ENCODE assay signal across 8 mouse cellular contexts in genomic region chr19:41262712-41263629, GRCm38 (mm10). TPM values are rescaled to one million over a fixed set of nuclear protein-coding genes. Genes with fewer than 3 reads are reported as not detected.
DNase-seq lines count a peak whose midpoint lies in the region; ATAC-seq and TF ChIP-seq lines count a peak whose summit lies in the region.

No protein-coding gene starts in this region.

- H3K27me3 ChIP-seq in CH12.LX (replicated peaks) = no peaks in the 10 kb centered on the region
- H3K27me3 ChIP-seq in heart, embryonic 14.5 days (ENCODE audit: control insufficient read depth, insufficient read depth, low read length) = no peaks in the 10 kb centered on the region
- H3K27me3 ChIP-seq in liver, embryonic 14.5 days (ENCODE audit: control insufficient read depth, insufficient read depth, low read length) = no peaks in the 10 kb centered on the region
- H3K27me3 ChIP-seq in testis, adult 2 months (ENCODE audit: control insufficient read depth, insufficient read depth, low read length) = no peaks in the 10 kb centered on the region

- in situ Hi-C loops in CH12.LX (cut with MboI; ENCODE audit: low pct_ligation_motif_present, low pct_unique_long_range_greater_than_20kb, low sequenced_read_pairs) = no loop called here

- H3K9ac ChIP-seq in CH12.LX (ENCODE audit: insufficient read depth, low read depth) = peak overlapping the region; percentile 92
- peak overlapping the region; percentile 97 for H3K9ac ChIP-seq in heart, embryonic 14.5 days (ENCODE audit: low read length)
- peak overlapping the region; percentile 85 for H3K9ac ChIP-seq in liver, embryonic 14.5 days (replicated peaks)

- no peak for TF ChIP-seq RAD21 in CH12.LX (IDR thresholded peaks at IDR 0.05; ENCODE audit: low read depth, low read length)

- H3K4me2 ChIP-seq in CH12.LX (ENCODE audit: insufficient read depth, low read depth, poor library complexity, severe bottlenecking) = peak overlapping the region; percentile 37; the same call in 1 of the 2 replicates
- peak overlapping the region; percentile 68 for H3K4me2 ChIP-seq in heart, embryonic 14.5 days (ENCODE audit: low read length)
- peak overlapping the region; percentile 84 for H3K4me2 ChIP-seq in liver, embryonic 14.5 days (ENCODE audit: low read depth)

- 4% methylated on average over 48 of the region's 51 CpGs for WGBS in heart, embryonic 14.5 days
- WGBS in liver, embryonic 14.5 days (ENCODE audit: insufficient replicate concordance) = 4% methylated on average over 51 of the region's 51 CpGs

- peaks cover 7 to 44% of the 10 kb centered on the region in 2 experiments for H3K4me1 ChIP-seq in CH12.LX (ENCODE audit: control insufficient read depth in 1 of 2, insufficient read depth in 2 of 2)
- H3K4me1 ChIP-seq in heart, embryonic 14.5 days (ENCODE audit: control insufficient read depth in 2 of 2, insufficient read depth in 2 of 2, low read length in 2 of 2) = peaks cover 0 to 29% of the 10 kb centered on the region in 2 experiments; a peak in 3 of 4 replicates
- H3K4me1 ChIP-seq in liver, embryonic 14.5 days (replicated peaks; ENCODE audit: control insufficient read depth in 2 of 2, insufficient read depth in 2 of 2, low read length in 1 of 2) = peaks cover 4 to 15% of the 10 kb centered on the region in 2 experiments; a peak in 2 of 4 replicates
- peaks cover 3% of the 10 kb centered on the region for H3K4me1 ChIP-seq in testis, adult 2 months (ENCODE audit: control insufficient read depth, insufficient read depth, low read length)

- TF ChIP-seq EP300 in CH12.LX (IDR thresholded peaks at IDR 0.05; ENCODE audit: low read length) = no peak
- TF ChIP-seq EP300 in liver, embryonic 14.5 days (IDR thresholded peaks at IDR 0.05; ENCODE audit: low read depth) = no peak

- H3K27ac ChIP-seq in CH12.LX (ENCODE audit: insufficient read depth, low read depth) = peak overlapping the region; percentile 79
- H3K27ac ChIP-seq in heart, embryonic 14.5 days (replicated peaks in 1 of 2; ENCODE audit: control insufficient read depth in 1 of 2, insufficient read depth in 1 of 2, low read depth in 2 of 2, low read length in 2 of 2) = peak overlapping the region; percentile 94 to 99
- H3K27ac ChIP-seq in liver, embryonic 14.5 days = peak overlapping the region; percentile 82
- H3K27ac ChIP-seq in testis, adult 2 months (ENCODE audit: control insufficient read depth, insufficient read depth, low read depth, low read length) = peak overlapping the region; percentile 77

- peaks cover 0 to 25% of the 10 kb centered on the region in 2 experiments for H3K36me3 ChIP-seq in CH12.LX (replicated peaks in 1 of 2; ENCODE audit: control insufficient read depth in 1 of 2, insufficient read depth in 1 of 2, low read length in 1 of 2)
- H3K36me3 ChIP-seq in heart, embryonic 14.5 days (ENCODE audit: control insufficient read depth, insufficient read depth, low read length) = peaks cover 8% of the 10 kb centered on the region; the same call in 1 of the 2 replicates
- H3K36me3 ChIP-seq in liver, embryonic 14.5 days (replicated peaks; ENCODE audit: control insufficient read depth, insufficient read depth, low read depth) = no peaks in the 10 kb centered on the region
- no peaks in the 10 kb centered on the region for H3K36me3 ChIP-seq in testis, adult 2 months (ENCODE audit: control insufficient read depth, insufficient read depth, low read length)

- TF ChIP-seq CTCF in CH12.LX (conservative IDR thresholded peaks at IDR 0.05 in 1 of 2, IDR thresholded peaks at IDR 0.05 in 1 of 2; ENCODE audit: low read depth in 2 of 2, low read length in 2 of 2) = no peak
- peak; percentile 19 for TF ChIP-seq CTCF in liver, embryonic 14.5 days (IDR thresholded peaks at IDR 0.05; ENCODE audit: low read depth)
- TF ChIP-seq CTCF in testis, adult 2 months (IDR thresholded peaks at IDR 0.05; ENCODE audit: control insufficient read depth, insufficient read depth, insufficient replicate concordance, low read depth, low read length) = no peak

- no peaks in the 10 kb centered on the region for H3K9me3 ChIP-seq in CH12.LX (replicated peaks; ENCODE audit: low read length)
- H3K9me3 ChIP-seq in heart, embryonic 14.5 days (ENCODE audit: control insufficient read depth, low read length) = no peaks in the 10 kb centered on the region
- H3K9me3 ChIP-seq in liver, embryonic 14.5 days (ENCODE audit: control insufficient read depth, low read length) = no peaks in the 10 kb centered on the region

- ATAC-seq in heart, embryonic 14.5 days (ENCODE audit: insufficient number of reproducible peaks, insufficient read depth, low FRiP score, low read depth) = peak; percentile 77
- ATAC-seq in liver, embryonic 14.5 days (ENCODE audit: insufficient read depth) = peak; percentile 84

- peaks cover 46% of the 10 kb centered on the region for H3K79me2 ChIP-seq in CH12.LX (replicated peaks; ENCODE audit: control insufficient read depth, extremely low read depth, insufficient read depth, poor library complexity, severe bottlenecking)

- peak; percentile 62 for DNase-seq in CH12.LX (ENCODE audit: extremely low read depth)
- peak; percentile 44 for DNase-seq in c-Kit-negative CD71-positive TER-119-positive erythroid progenitor cells, embryonic 14.5 days (ENCODE audit: low read depth, low spot score)
- DNase-seq in fibroblast of lung, adult 2 months (ENCODE audit: low read depth) = peak; percentile 19
- DNase-seq in kidney, postnatal 14 days = peak; percentile 82
- peak; percentile 39 to 57 (median 47) for DNase-seq in liver, embryonic 14.5 days (ENCODE audit: low read depth in 3 of 3, low spot score in 3 of 3)
- peak; percentile 79 for DNase-seq in neural tube, embryonic 10.5 days (ENCODE audit: extremely low spot score, low spot score)

- dilution Hi-C loops in CH12.LX (cut with MboI; ENCODE audit: extremely low pct_ligation_motif_present, extremely low pct_unique_long_range_greater_than_20kb, low sequenced_read_pairs) = no loop called here

- H3K4me3 ChIP-seq in CH12.LX (replicated peaks in 1 of 3; ENCODE audit: low read depth in 2 of 3, low read length in 2 of 3, poor library complexity in 1 of 3) = peak overlapping the region; percentile 82 to 85 (median 85)
- H3K4me3 ChIP-seq in heart, embryonic 14.5 days (ENCODE audit: control insufficient read depth in 1 of 2, insufficient read depth in 1 of 2, low read depth in 1 of 2, low read length in 2 of 2) = peak overlapping the region; percentile 91 to 96
- H3K4me3 ChIP-seq in liver, embryonic 14.5 days (ENCODE audit: insufficient read depth in 1 of 2, low read depth in 2 of 2, low read length in 2 of 2) = peak overlapping the region; percentile 79
- peak overlapping the region; percentile 94 for H3K4me3 ChIP-seq in testis, adult 2 months (ENCODE audit: control insufficient read depth, low read depth, low read length)

- TF ChIP-seq POLR2A in CH12.LX (IDR thresholded peaks at IDR 0.05; ENCODE audit: low read depth, low read length) = peak; percentile 34; the same call in 1 of the 2 replicates
- no peak for TF ChIP-seq POLR2A in testis, adult 2 months (IDR thresholded peaks at IDR 0.05; ENCODE audit: control insufficient read depth, low read depth, low read length)

TF ChIP-seq in CH12.LX, 34 proteins besides CTCF, POLR2A, EP300 and RAD21 (continues in another document):
- TF ChIP-seq UBTF (IDR thresholded peaks at IDR 0.05; ENCODE audit: low read depth, low read length) = peak; percentile 92
- no peak for TF ChIP-seq PAX5 (IDR thresholded peaks at IDR 0.05; ENCODE audit: low read length)
- peak; percentile 72; the same call in 1 of the 2 replicates for TF ChIP-seq SIN3A (IDR thresholded peaks at IDR 0.05; ENCODE audit: low read length)
- no peak for TF ChIP-seq USF1 (IDR thresholded peaks at IDR 0.05; ENCODE audit: low read depth, low read length)
- no peak; the same call in 1 of the 2 replicates for TF ChIP-seq TCF12 (IDR thresholded peaks at IDR 0.05; ENCODE audit: low read depth, low read length)
- TF ChIP-seq ETS1 (conservative IDR thresholded peaks at IDR 0.05; ENCODE audit: low read depth, low read length) = no peak
- TF ChIP-seq KAT2A (IDR thresholded peaks at IDR 0.05; ENCODE audit: insufficient replicate concordance, low read length) = no peak
- no peak for TF ChIP-seq E2F4 (IDR thresholded peaks at IDR 0.05; ENCODE audit: insufficient replicate concordance, low read depth, low read length)
- TF ChIP-seq ZNF384 (IDR thresholded peaks at IDR 0.05; ENCODE audit: low read depth, low read length) = no peak
- TF ChIP-seq NRF1 (IDR thresholded peaks at IDR 0.05; ENCODE audit: low read depth, low read length) = no peak
- no peak for TF ChIP-seq ZKSCAN1 (IDR thresholded peaks at IDR 0.05; ENCODE audit: borderline replicate concordance, low read depth, low read length)
- TF ChIP-seq JUN (IDR thresholded peaks at IDR 0.05; ENCODE audit: insufficient read depth, low read depth, low read length) = no peak
- peak; percentile 70 for TF ChIP-seq ELF1 (IDR thresholded peaks at IDR 0.05; ENCODE audit: low read depth, low read length)
- no peak for TF ChIP-seq JUND (conservative IDR thresholded peaks at IDR 0.05; ENCODE audit: low read depth, low read length)
- no peak for TF ChIP-seq MAZ (IDR thresholded peaks at IDR 0.05; ENCODE audit: low read depth, low read length)
- no peak for TF ChIP-seq CHD1 (IDR thresholded peaks at IDR 0.05; ENCODE audit: low read depth, low read length)
- TF ChIP-seq CHD2 (IDR thresholded peaks at IDR 0.05; ENCODE audit: low read length) = no peak
- TF ChIP-seq MEF2A (IDR thresholded peaks at IDR 0.05; ENCODE audit: borderline replicate concordance, low read depth, low read length) = no peak
- no peak for TF ChIP-seq GABPA (IDR thresholded peaks at IDR 0.05; ENCODE audit: insufficient replicate concordance, low read depth, low read length)
- peak; percentile 35; the same call in 1 of the 2 replicates for TF ChIP-seq NELFE (IDR thresholded peaks at IDR 0.05; ENCODE audit: low read depth, low read length)

RNA-seq across cellular contexts. Expression of gene Tm9sf3, which starts 0.8 kb away (rescaled TPM):
- total RNA-seq in CH12.LX (2012; rRNA removed) (137 and 162 TPM in 2 replicates), CH12.LX (2014; rRNA removed) (294 and 332 TPM in 2 replicates)
- 175 and 182 TPM in 2 replicates for polyA plus RNA-seq in CH12.LX (2012; ENCODE audit: insufficient read length, low read depth)
- 111 and 119 TPM in 2 replicates for polyA plus RNA-seq in heart, embryonic 14.5 days (2014; fragmentation: Nextera tagmentation; extraction: Ambion mirVana)
- 22.5 and 35.0 TPM in 2 replicates for polyA plus RNA-seq in liver, embryonic 14.5 days (2012; rRNA removed)
- 53.0 and 59.2 TPM in 2 replicates for polyA plus RNA-seq in liver, embryonic 14.5 days (2014; fragmentation: Nextera tagmentation; extraction: Ambion mirVana)
- 29.6 and 40.4 TPM in 2 replicates for polyA plus RNA-seq in testis, adult 2 months (2012; rRNA removed)

RNA-seq across cellular contexts. Expression of gene Tll2, which starts 56.3 kb away (rescaled TPM):
- total RNA-seq in CH12.LX (2012; rRNA removed) (not detected in 2 replicates), CH12.LX (2014; rRNA removed) (not detected in 2 replicates)
- polyA plus RNA-seq in CH12.LX (2012; ENCODE audit: insufficient read length, low read depth) = not detected in 2 replicates
- 0.18 TPM in 1 of 2 replicates, not detected in the other for polyA plus RNA-seq in heart, embryonic 14.5 days (2014; fragmentation: Nextera tagmentation; extraction: Ambion mirVana)
- polyA plus RNA-seq in liver, embryonic 14.5 days (2012; rRNA removed) = not detected in 2 replicates
- not detected in 2 replicates for polyA plus RNA-seq in liver, embryonic 14.5 days (2014; fragmentation: Nextera tagmentation; extraction: Ambion mirVana)
- polyA plus RNA-seq in testis, adult 2 months (2012; rRNA removed) = 0.32 and 0.40 TPM in 2 replicates

Comparison
In these comparisons a context has a peak if more than half of its experiments do, and no peak if none do; other contexts are left out.
1. Peak in every context shown above with its lines: DNase-seq, ATAC-seq, H3K4me3 ChIP-seq and H3K27ac ChIP-seq.
2. DNase-seq: peak in every context shown above with its lines; median percentile 82 in kidney, postnatal 14 days; 79 in neural tube, embryonic 10.5 days; 62 in CH12.LX; 47 in liver, embryonic 14.5 days; 44 in c-Kit-negative CD71-positive TER-119-positive erythroid progenitor cells, embryonic 14.5 days; 19 in fibroblast of lung, adult 2 months.